In genomic region chr1:155205311-155205710, GRCm38 (mm10) we compare ENCODE assay signal across 12 mouse cellular contexts. TPM values are rescaled to one million over a fixed set of nuclear protein-coding genes. Genes with fewer than 3 reads are reported as not detected.
DNase-seq lines count a peak whose midpoint lies in the region; ATAC-seq and TF ChIP-seq lines count a peak whose summit lies in the region.
"Had no signal": no experiment of that assay in that cellular context is flagged by ENCODE, and none has a peak within 500 bp of the region (broad histone marks: within the 10 kb centered on the region; RNA-seq: fewer than 3 reads in every experiment).

No protein-coding gene starts in this region.

- H3K4me2 ChIP-seq in embryonic facial prominence, embryonic 13.5 days, result no peak overlapping the region
- H3K4me2 ChIP-seq in kidney, postnatal 0 days (ENCODE audit: low read length), result no peak overlapping the region
- H3K4me2 ChIP-seq in forebrain, embryonic 15.5 days (replicated peaks), result no peak overlapping the region
- no peak overlapping the region for H3K4me2 ChIP-seq in neural tube, embryonic 13.5 days

- no peak overlapping the region for H3K4me3 ChIP-seq in embryonic facial prominence, embryonic 13.5 days
- no peak overlapping the region for H3K4me3 ChIP-seq in embryonic facial prominence, embryonic 10.5 days
- no peak overlapping the region for H3K4me3 ChIP-seq in kidney, postnatal 0 days (replicated peaks; ENCODE audit: low read depth, low read length)
- H3K4me3 ChIP-seq in forebrain, embryonic 15.5 days, result no peak overlapping the region
- no peak overlapping the region for H3K4me3 ChIP-seq in neural tube, embryonic 13.5 days
- H3K4me3 ChIP-seq: megakaryocyte, embryonic 14.5 days had no signal

- 48% methylated on average over 7 of the region's 7 CpGs for WGBS in embryonic facial prominence, embryonic 13.5 days
- WGBS in embryonic facial prominence, embryonic 10.5 days, result 67% methylated on average over 7 of the region's 7 CpGs
- WGBS in kidney, postnatal 0 days, result 51% methylated on average over 7 of the region's 7 CpGs
- WGBS in forebrain, embryonic 15.5 days, result 57% methylated on average over 7 of the region's 7 CpGs
- 61% methylated on average over 7 of the region's 7 CpGs for WGBS in neural tube, embryonic 13.5 days

- TF ChIP-seq CTCF in kidney, postnatal 0 days (IDR thresholded peaks at IDR 0.05; ENCODE audit: low read depth), result peak; percentile 27; the same call in 1 of the 2 replicates

- H3K27me3 ChIP-seq in embryonic facial prominence, embryonic 13.5 days, result no peaks in the 10 kb centered on the region
- H3K27me3 ChIP-seq in embryonic facial prominence, embryonic 10.5 days (replicated peaks; ENCODE audit: low read depth, poor library complexity, severe bottlenecking), result no peaks in the 10 kb centered on the region
- no peaks in the 10 kb centered on the region for H3K27me3 ChIP-seq in kidney, postnatal 0 days (ENCODE audit: insufficient read depth, low read length)
- H3K27me3 ChIP-seq in forebrain, embryonic 15.5 days, result no peaks in the 10 kb centered on the region
- no peaks in the 10 kb centered on the region for H3K27me3 ChIP-seq in neural tube, embryonic 13.5 days
- H3K27me3 ChIP-seq: megakaryocyte, embryonic 14.5 days had no signal

- no peaks in the 10 kb centered on the region for H3K9me3 ChIP-seq in embryonic facial prominence, embryonic 13.5 days
- H3K9me3 ChIP-seq in embryonic facial prominence, embryonic 10.5 days, result no peaks in the 10 kb centered on the region
- no peaks in the 10 kb centered on the region for H3K9me3 ChIP-seq in kidney, postnatal 0 days (replicated peaks; ENCODE audit: low read length)
- H3K9me3 ChIP-seq in forebrain, embryonic 15.5 days, result no peaks in the 10 kb centered on the region
- H3K9me3 ChIP-seq in neural tube, embryonic 13.5 days, result no peaks in the 10 kb centered on the region
- H3K9me3 ChIP-seq: G1E; megakaryocyte, embryonic 14.5 days had no signal

- ATAC-seq in embryonic facial prominence, embryonic 13.5 days (ENCODE audit: insufficient number of reproducible peaks, insufficient read depth, low FRiP score, low TSS enrichment, low read depth), result no peak
- ATAC-seq in kidney, postnatal 0 days (replicated peaks; ENCODE audit: low FRiP score, low read depth), result no peak
- no peak for ATAC-seq in forebrain, embryonic 15.5 days (replicated peaks)
- ATAC-seq in neural tube, embryonic 13.5 days (ENCODE audit: low read depth), result no peak
- ATAC-seq: liver, postnatal 0 days had no signal

- peaks cover 50% of the 10 kb centered on the region for H3K4me1 ChIP-seq in embryonic facial prominence, embryonic 13.5 days
- H3K4me1 ChIP-seq in embryonic facial prominence, embryonic 10.5 days, result peaks cover 49% of the 10 kb centered on the region
- H3K4me1 ChIP-seq in kidney, postnatal 0 days (replicated peaks; ENCODE audit: insufficient read depth, low read length), result no peaks in the 10 kb centered on the region; the same call in 1 of the 2 replicates
- H3K4me1 ChIP-seq in forebrain, embryonic 15.5 days, result peaks cover 69% of the 10 kb centered on the region
- H3K4me1 ChIP-seq in neural tube, embryonic 13.5 days (replicated peaks), result peaks cover 65% of the 10 kb centered on the region

- DNase-seq in embryonic facial prominence, embryonic 10.5 days (ENCODE audit: low spot score), result no peak
- DNase-seq in kidney, postnatal 0 days (ENCODE audit: low spot score), result no peak
- no peak for DNase-seq in kidney, adult 9 months
- no peak for DNase-seq in frontal cortex, postnatal 14 days (ENCODE audit: low spot score in 2 of 2)
- no peak for DNase-seq in frontal cortex, postnatal 25 days (ENCODE audit: low spot score in 2 of 2)
- DNase-seq: thymus, adult 2 months had no signal

- H3K27ac ChIP-seq in embryonic facial prominence, embryonic 13.5 days, result 0 out of 2 replicates have a peak overlapping the region, but pooled peaks have one; percentile 33
- H3K27ac ChIP-seq in embryonic facial prominence, embryonic 10.5 days (replicated peaks), result no peak overlapping the region; the same call in 1 of the 2 replicates
- H3K27ac ChIP-seq in kidney, postnatal 0 days, result no peak overlapping the region
- H3K27ac ChIP-seq in forebrain, embryonic 15.5 days (replicated peaks), result peak overlapping the region; percentile 94
- H3K27ac ChIP-seq in neural tube, embryonic 13.5 days (replicated peaks), result peak overlapping the region; percentile 77; the same call in 1 of the 2 replicates

- peaks cover 59% of the 10 kb centered on the region for H3K36me3 ChIP-seq in embryonic facial prominence, embryonic 13.5 days
- H3K36me3 ChIP-seq in embryonic facial prominence, embryonic 10.5 days (replicated peaks), result peaks cover 72% of the 10 kb centered on the region
- peaks cover 17% of the 10 kb centered on the region; the same call in 1 of the 2 replicates for H3K36me3 ChIP-seq in kidney, postnatal 0 days (ENCODE audit: insufficient read depth, low read length)
- H3K36me3 ChIP-seq in forebrain, embryonic 15.5 days, result peaks cover 7% of the 10 kb centered on the region; the same call in 1 of the 2 replicates
- peaks cover 38% of the 10 kb centered on the region for H3K36me3 ChIP-seq in neural tube, embryonic 13.5 days

- no peak overlapping the region for H3K9ac ChIP-seq in embryonic facial prominence, embryonic 13.5 days
- no peak overlapping the region for H3K9ac ChIP-seq in kidney, postnatal 0 days (ENCODE audit: low read depth, low read length)
- no peak overlapping the region for H3K9ac ChIP-seq in forebrain, embryonic 15.5 days (replicated peaks)
- peak overlapping the region; percentile 32; the same call in 1 of the 2 replicates for H3K9ac ChIP-seq in neural tube, embryonic 13.5 days
- H3K9ac ChIP-seq: liver, postnatal 0 days had no signal

RNA-seq across cellular contexts. Expression of gene BC034090, which starts 38.9 kb away (rescaled TPM):
- polyA plus RNA-seq in embryonic facial prominence, embryonic 13.5 days (2015; fragmentation: Nextera tagmentation; extraction: Ambion mirVana), result 6.8 and 7.5 TPM in 2 replicates
- polyA plus RNA-seq in embryonic facial prominence, embryonic 10.5 days (2016; fragmentation: Nextera tagmentation; extraction: Ambion mirVana), result 5.3 and 5.7 TPM in 2 replicates
- polyA plus RNA-seq in kidney, postnatal 0 days (2015; fragmentation: Nextera tagmentation; extraction: Ambion mirVana), result 9.9 and 10.2 TPM in 2 replicates
- polyA plus RNA-seq in forebrain, embryonic 15.5 days (2015; fragmentation: Nextera tagmentation; extraction: Ambion mirVana), result 3.3 and 4.9 TPM in 2 replicates
- polyA plus RNA-seq in neural tube, embryonic 13.5 days (2015; fragmentation: Nextera tagmentation; extraction: Ambion mirVana), result 3.5 and 6.4 TPM in 2 replicates

RNA-seq across cellular contexts. Expression of gene Stx6, which starts 46.8 kb away (rescaled TPM):
- 97.1 and 99.7 TPM in 2 replicates for polyA plus RNA-seq in embryonic facial prominence, embryonic 13.5 days (2015; fragmentation: Nextera tagmentation; extraction: Ambion mirVana)
- polyA plus RNA-seq in embryonic facial prominence, embryonic 10.5 days (2016; fragmentation: Nextera tagmentation; extraction: Ambion mirVana), result 85.0 and 88.9 TPM in 2 replicates
- 57.1 and 59.9 TPM in 2 replicates for polyA plus RNA-seq in kidney, postnatal 0 days (2015; fragmentation: Nextera tagmentation; extraction: Ambion mirVana)
- polyA plus RNA-seq in forebrain, embryonic 15.5 days (2015; fragmentation: Nextera tagmentation; extraction: Ambion mirVana), result 129 and 131 TPM in 2 replicates
- 106 and 121 TPM in 2 replicates for polyA plus RNA-seq in neural tube, embryonic 13.5 days (2015; fragmentation: Nextera tagmentation; extraction: Ambion mirVana)

RNA-seq across cellular contexts. Expression of gene Mr1, which starts 58.7 kb away (rescaled TPM):
- polyA plus RNA-seq in embryonic facial prominence, embryonic 13.5 days (2015; fragmentation: Nextera tagmentation; extraction: Ambion mirVana), result 9.1 and 11.8 TPM in 2 replicates
- 1.2 and 1.4 TPM in 2 replicates for polyA plus RNA-seq in embryonic facial prominence, embryonic 10.5 days (2016; fragmentation: Nextera tagmentation; extraction: Ambion mirVana)
- 7.4 and 7.9 TPM in 2 replicates for polyA plus RNA-seq in kidney, postnatal 0 days (2015; fragmentation: Nextera tagmentation; extraction: Ambion mirVana)
- polyA plus RNA-seq in forebrain, embryonic 15.5 days (2015; fragmentation: Nextera tagmentation; extraction: Ambion mirVana), result 0.59 and 0.83 TPM in 2 replicates
- 1.3 TPM in 2 replicates for polyA plus RNA-seq in neural tube, embryonic 13.5 days (2015; fragmentation: Nextera tagmentation; extraction: Ambion mirVana)

Comparison
In these comparisons a context has a peak if more than half of its experiments do, and no peak if none do; other contexts are left out.
1. H3K27ac ChIP-seq: peak in embryonic facial prominence, embryonic 13.5 days (single experiment), forebrain, embryonic 15.5 days (single experiment) and neural tube, embryonic 13.5 days (single experiment); none in embryonic facial prominence, embryonic 10.5 days (single experiment) and kidney, postnatal 0 days (single experiment).